Mouse (Mus musculus): ENCODE data around the gene Nhlrc1. TPM values are rescaled to one million over a fixed set of nuclear protein-coding genes. Genes with fewer than 3 reads are reported as not detected.

Nhlrc1 gene
- total RNA-seq (2015): 2.1 and 2.2 TPM in 2 replicates
- 2.2 and 4.8 TPM in 2 replicates for total RNA-seq (2017)

DNA sequence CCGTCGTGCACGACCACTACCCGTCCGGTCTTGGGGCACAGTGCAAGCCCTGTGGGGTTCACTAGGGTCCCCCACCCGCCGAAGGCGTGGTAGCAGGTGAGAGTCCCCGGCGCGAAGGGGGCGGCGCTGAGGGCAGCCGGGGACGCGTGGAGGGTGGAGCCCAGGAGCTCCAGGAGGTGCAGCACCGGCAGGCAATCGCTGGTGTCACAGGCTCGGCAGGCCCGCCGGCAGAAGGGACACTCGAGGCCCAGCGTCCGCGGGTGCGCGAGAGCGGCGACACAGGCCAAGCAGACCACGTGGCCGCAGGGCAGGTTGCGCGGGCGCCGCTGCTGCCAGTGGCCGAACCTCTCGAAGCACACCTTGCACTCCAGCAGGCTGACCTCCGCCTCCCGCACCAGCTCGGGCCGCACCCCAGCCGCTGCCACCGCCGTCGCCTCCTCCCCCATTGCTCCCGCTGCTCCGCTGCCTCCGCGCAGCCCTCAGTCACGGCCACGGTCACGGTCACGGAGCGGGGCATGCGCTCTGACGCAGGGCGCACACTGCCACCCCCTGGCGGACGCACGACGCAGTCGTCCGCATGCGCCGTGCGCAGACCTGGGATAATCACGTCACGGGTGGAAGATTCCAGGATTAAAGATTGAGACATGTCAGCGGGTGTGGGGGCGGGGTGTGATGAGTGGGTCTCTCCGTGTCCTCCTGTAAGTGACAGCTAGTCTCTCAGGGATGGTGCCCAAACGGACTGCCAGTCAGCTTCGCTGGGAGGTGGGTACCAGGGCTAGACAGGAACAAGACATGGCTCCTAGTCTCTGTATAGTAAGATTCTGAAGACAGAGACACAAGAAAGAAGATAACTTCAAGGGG is at the start of gene Nhlrc1:
TSS of gene Nhlrc1 (minus strand) at position 517 of the 861 bp plus-strand sequence.
- ATAC-seq (replicated peaks; ENCODE audit: poor library complexity): peak; percentile 94

GRCm38 (mm10) chr13:47063985-47064760 is 49.5 kb upstream of the Nhlrc1 start:
- ATAC-seq (replicated peaks; ENCODE audit: poor library complexity): no peak; the same call in 1 of the 2 replicates

GRCm38 (mm10) chr13:47062756-47063155 is 48.1 kb upstream of the Nhlrc1 start:
- ATAC-seq (replicated peaks; ENCODE audit: poor library complexity): no peak

DNA sequence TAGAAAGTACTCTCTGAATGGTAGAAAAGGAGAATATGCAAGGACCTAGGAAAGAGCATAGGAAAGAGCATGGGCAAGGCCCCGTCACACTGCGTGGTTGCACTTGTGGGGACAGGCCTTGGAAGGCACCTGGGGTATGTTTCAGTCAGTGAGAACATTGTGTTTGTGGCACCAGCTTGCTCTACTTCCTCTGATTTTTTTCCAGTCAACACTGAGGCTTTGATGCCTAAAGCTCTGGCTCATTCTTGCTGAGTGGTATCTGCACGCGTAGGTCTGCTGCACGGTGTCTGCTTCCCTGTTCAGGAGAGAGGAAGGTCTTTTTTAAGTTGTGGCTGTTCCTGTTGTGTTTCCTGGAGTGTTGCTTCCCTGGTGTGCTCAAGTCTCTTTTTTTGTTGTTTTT is 42.1 kb upstream of the Nhlrc1 start:
- no peak; the same call in 1 of the 2 replicates for ATAC-seq (replicated peaks; ENCODE audit: poor library complexity)

DNA sequence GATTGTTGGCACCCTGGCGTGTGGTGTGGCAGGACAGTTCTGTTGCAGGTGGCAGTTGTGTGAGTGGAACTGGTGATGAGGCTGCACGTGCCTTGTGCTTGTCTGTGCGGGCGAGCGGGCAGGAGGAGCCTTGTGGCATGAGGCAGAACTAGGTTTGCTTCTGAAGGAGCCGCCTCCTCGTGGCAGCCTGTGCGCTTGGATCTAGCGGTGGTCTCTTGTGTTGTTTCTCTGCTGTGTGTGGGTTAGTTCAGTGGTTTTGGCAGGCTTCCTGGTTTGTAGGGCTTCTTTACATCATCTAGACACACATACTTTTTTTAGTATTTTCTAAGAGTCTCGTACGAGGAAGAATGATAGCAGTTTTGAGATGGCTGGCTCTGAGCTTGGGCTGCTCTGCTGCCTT is 41.5 kb upstream of the Nhlrc1 start:
- ATAC-seq (replicated peaks; ENCODE audit: poor library complexity): peak; percentile 72

GRCm38 (mm10) chr13:47053971-47054370 is 39.3 kb upstream of the Nhlrc1 start:
- no peak for ATAC-seq (replicated peaks; ENCODE audit: poor library complexity)

- ATAC-seq (replicated peaks; ENCODE audit: poor library complexity): no peak
Observed at GRCm38 (mm10) chr13:47050009-47050408, 35.4 kb upstream of the Nhlrc1 start.

DNA sequence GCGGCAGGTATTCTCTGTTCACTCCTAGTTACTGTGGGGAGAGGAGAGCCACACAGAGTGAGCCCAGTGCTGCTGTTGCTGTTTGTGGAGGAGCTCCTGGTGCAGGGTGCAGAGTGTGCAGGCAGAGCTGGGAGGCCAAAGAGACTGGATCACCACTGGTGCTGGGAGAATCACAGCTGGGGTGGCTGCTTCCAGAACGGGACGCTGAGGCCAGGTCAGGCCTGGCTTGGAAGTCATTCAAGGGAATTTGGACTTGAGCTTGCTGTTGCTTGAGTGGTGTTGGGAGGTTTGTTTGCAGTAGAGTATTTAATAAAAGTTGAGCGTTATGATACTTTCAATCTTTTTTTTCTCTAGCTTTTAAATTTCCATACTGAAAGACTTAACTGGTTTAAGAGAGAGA is 33.3 kb upstream of the Nhlrc1 start:
- no peak for ATAC-seq (replicated peaks; ENCODE audit: poor library complexity)

- ATAC-seq (replicated peaks; ENCODE audit: poor library complexity): 0 out of 2 replicates have a peak, but pooled peaks have one; percentile 1
Observed at GRCm38 (mm10) chr13:47044617-47044947, 29.9 kb upstream of the Nhlrc1 start, which contains the start of gene Tpmt. Tpmt (minus strand) TSS chr13:47044737.

DNA sequence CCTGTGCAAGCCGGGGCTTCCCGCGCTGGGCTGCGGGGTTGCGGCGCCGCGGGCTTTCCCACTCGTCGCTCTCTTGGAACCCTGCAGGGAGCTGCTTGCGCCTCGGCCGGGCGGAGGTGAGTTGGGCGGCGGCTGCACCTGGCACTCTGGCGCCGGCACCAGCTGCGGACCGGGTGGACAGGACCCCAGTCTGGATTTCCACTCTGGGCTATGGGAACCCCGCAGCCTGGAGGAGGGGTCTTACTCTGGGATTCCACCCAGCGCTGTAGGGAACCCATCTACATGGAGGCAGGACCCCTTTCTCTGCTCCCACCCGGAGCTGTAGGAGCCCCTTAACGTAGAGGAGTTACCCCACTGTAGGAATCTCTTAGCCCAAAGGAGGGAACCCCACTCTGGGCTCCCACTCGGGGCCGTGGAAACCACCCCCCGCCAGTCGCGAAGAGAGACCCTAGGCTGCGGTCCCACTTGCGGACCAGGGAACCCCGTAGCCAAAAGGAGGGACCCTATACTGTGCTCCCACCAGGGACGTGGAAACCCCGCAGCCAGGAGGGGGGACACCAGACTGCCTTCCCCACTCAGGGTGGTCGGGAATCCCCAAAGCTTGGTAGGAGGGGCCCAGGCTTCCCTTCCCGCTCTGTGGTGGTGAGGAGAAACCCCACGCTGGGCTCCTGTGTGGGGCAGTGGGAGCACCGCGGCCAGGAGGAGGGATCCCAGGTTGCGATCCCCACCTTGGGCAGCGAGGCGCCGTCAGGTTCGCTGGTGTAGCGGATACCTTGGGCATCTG is 29.4 kb upstream of the Nhlrc1 start:
- ATAC-seq (replicated peaks; ENCODE audit: poor library complexity): no peak

GRCm38 (mm10) chr13:47043030-47043680 is 28.5 kb upstream of the Nhlrc1 start, which contains the start of gene Kdm1b:
Kdm1b (plus strand) TSS chr13:47043499.
- ATAC-seq (replicated peaks; ENCODE audit: poor library complexity): peak; percentile 90

- no peak for ATAC-seq (replicated peaks; ENCODE audit: poor library complexity)
Observed at GRCm38 (mm10) chr13:47042024-47042633, 27.5 kb upstream of the Nhlrc1 start.

GRCm38 (mm10) chr13:47040061-47040460 is 25.4 kb upstream of the Nhlrc1 start:
- ATAC-seq (replicated peaks; ENCODE audit: poor library complexity): no peak

- no peak for ATAC-seq (replicated peaks; ENCODE audit: poor library complexity)
Observed at GRCm38 (mm10) chr13:47037946-47038345, 23.3 kb upstream of the Nhlrc1 start.

GRCm38 (mm10) chr13:47033602-47034001 is 19.0 kb upstream of the Nhlrc1 start:
- ATAC-seq (replicated peaks; ENCODE audit: poor library complexity): no peak

- no peak for ATAC-seq (replicated peaks; ENCODE audit: poor library complexity)
Observed at GRCm38 (mm10) chr13:47030376-47031107, 15.9 kb upstream of the Nhlrc1 start.

GRCm38 (mm10) chr13:47020798-47021197 is 6.1 kb upstream of the Nhlrc1 start:
- no peak for ATAC-seq (replicated peaks; ENCODE audit: poor library complexity)

- ATAC-seq (replicated peaks; ENCODE audit: poor library complexity): no peak
Observed at GRCm38 (mm10) chr13:47019774-47020173, 5.1 kb upstream of the Nhlrc1 start.

- ATAC-seq (replicated peaks; ENCODE audit: poor library complexity): peak; percentile 74
Observed at GRCm38 (mm10) chr13:47017259-47017658, 2.6 kb upstream of the Nhlrc1 start.

GRCm38 (mm10) chr13:47015195-47015501 is 498 bp upstream of the Nhlrc1 start:
- no peak for ATAC-seq (replicated peaks; ENCODE audit: poor library complexity)

All from megakaryocyte progenitor cell, adult 5-6 weeks (primary cell).